ENCODE assay signal across 21 mouse cellular contexts in the genomic region with DNA sequence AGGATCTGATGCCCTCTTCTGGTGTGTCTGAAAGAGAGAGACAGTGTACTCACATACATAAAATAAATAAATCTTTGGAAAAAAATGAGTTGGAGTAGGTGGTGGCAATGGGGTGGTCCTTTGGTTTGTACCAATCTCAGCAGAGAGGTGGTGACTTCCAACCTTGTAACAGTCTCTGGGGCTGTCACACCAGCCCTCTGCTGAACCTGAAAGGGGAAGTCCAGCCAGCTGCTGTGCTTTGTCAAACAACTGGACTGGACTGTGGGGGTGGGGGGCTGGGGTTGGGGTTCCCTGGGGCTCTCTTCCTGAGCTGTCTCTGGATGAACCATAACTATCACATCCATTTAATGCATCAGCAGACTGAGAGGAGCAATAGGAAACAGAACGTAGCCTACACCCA.
"Had no signal": no experiment of that assay in that cellular context is flagged by ENCODE, and none has a peak within 500 bp of the region (broad histone marks: within the 10 kb centered on the region; RNA-seq: fewer than 3 reads in every experiment).

No protein-coding gene starts in this region.

- ATAC-seq: midbrain, embryonic 16.5 days had no signal

- H3K9me3 ChIP-seq: midbrain, embryonic 10.5 days; neural tube, embryonic 13.5 days; neural tube, embryonic 15.5 days; stomach, embryonic 15.5 days had no signal

- DNase-seq: lung, adult 18-20 months; lung, embryonic 14.5 days; lung, postnatal 10 days; lung, postnatal 4 days; midbrain, embryonic 14.5 days; retina, postnatal 1 day; right cerebral cortex, adult 18-20 months; right cerebral cortex, postnatal 25 days; right cerebral cortex, postnatal 4 days; spleen, adult 18-20 months; thymus, adult 2 months; thymus, postnatal 25 days; thymus, postnatal 4 days had no signal

- H3K36me3 ChIP-seq: midbrain, embryonic 10.5 days; midbrain, embryonic 12.5 days; neural tube, embryonic 13.5 days; stomach, embryonic 15.5 days had no signal

- H3K27ac ChIP-seq: midbrain, embryonic 10.5 days; midbrain, embryonic 12.5 days; neural tube, embryonic 13.5 days; neural tube, embryonic 15.5 days; stomach, embryonic 15.5 days; stomach, postnatal 0 days had no signal

- H3K4me1 ChIP-seq: midbrain, embryonic 10.5 days; midbrain, embryonic 12.5 days; neural tube, embryonic 13.5 days; neural tube, embryonic 15.5 days; stomach, embryonic 15.5 days had no signal

- H3K27me3 ChIP-seq: midbrain, embryonic 12.5 days; neural tube, embryonic 13.5 days; neural tube, embryonic 15.5 days; stomach, embryonic 15.5 days had no signal

- H3K4me2 ChIP-seq: lung, embryonic 14.5 days; midbrain, embryonic 12.5 days; neural tube, embryonic 13.5 days; neural tube, embryonic 15.5 days; stomach, embryonic 15.5 days had no signal

- H3K9ac ChIP-seq: lung, embryonic 14.5 days; midbrain, embryonic 12.5 days; neural tube, embryonic 13.5 days; neural tube, embryonic 15.5 days; stomach, embryonic 15.5 days had no signal

- H3K4me3 ChIP-seq: midbrain, embryonic 10.5 days; midbrain, embryonic 12.5 days; myocyte; neural tube, embryonic 13.5 days; neural tube, embryonic 15.5 days; stomach, embryonic 15.5 days had no signal
